Mouse (Mus musculus): ENCODE results near the gene Rffl.
"Not testable (repeated sequence)": the region's sequence is repeated elsewhere in the genome, so short reads cannot be mapped to it uniquely, and the experiment has no call there.

Rffl gene

GRCm38 (mm10) chr11:82845415-82846078, 25.5 kb downstream of the Rffl start:
- DNase-seq (ENCODE audit: low spot score in 2 of 2) = peak; percentile 64 to 81

- no peak for DNase-seq (ENCODE audit: low spot score in 2 of 2)
These were observed 26.1 kb downstream of the Rffl start for GRCm38 (mm10) chr11:82844771-82845414.

GRCm38 (mm10) chr11:82838511-82838910, 32.5 kb downstream of the Rffl start:
- DNase-seq (ENCODE audit: low spot score in 2 of 2) = no peak

- no peak for DNase-seq (ENCODE audit: low spot score in 2 of 2)
These were observed 33.2 kb downstream of the Rffl start for GRCm38 (mm10) chr11:82837848-82838247.

GRCm38 (mm10) chr11:82837192-82837591, 33.8 kb downstream of the Rffl start:
- DNase-seq (ENCODE audit: low spot score in 2 of 2) = no peak

GRCm38 (mm10) chr11:82835616-82836432, 35.2 kb downstream of the Rffl start:
- DNase-seq (ENCODE audit: low spot score in 2 of 2) = no peak

- not testable (repeated sequence) for DNase-seq (ENCODE audit: low spot score in 2 of 2)
These were observed 36.7 kb downstream of the Rffl start for GRCm38 (mm10) chr11:82834359-82834758.

- no peak for DNase-seq (ENCODE audit: low spot score in 2 of 2)
These were observed 37.1 kb downstream of the Rffl start for GRCm38 (mm10) chr11:82833929-82834328.

- DNase-seq (ENCODE audit: low spot score in 2 of 2) = not testable (repeated sequence)
These were observed 38.6 kb downstream of the Rffl start for GRCm38 (mm10) chr11:82832402-82832801.

GRCm38 (mm10) chr11:82831008-82831893, 39.8 kb downstream of the Rffl start:
- DNase-seq (ENCODE audit: low spot score in 2 of 2) = no peak

- DNase-seq (ENCODE audit: low spot score in 2 of 2) = no peak
These were observed 44.2 kb downstream of the Rffl start for GRCm38 (mm10) chr11:82826818-82827217.

- no peak for DNase-seq (ENCODE audit: low spot score in 2 of 2)
These were observed 50.1 kb downstream of the Rffl start for GRCm38 (mm10) chr11:82820788-82821456.

GRCm38 (mm10) chr11:82819350-82819749, 51.7 kb downstream of the Rffl start:
- DNase-seq (ENCODE audit: low spot score in 2 of 2) = peak in 1 of 2 experiments; percentile 40

- no peak for DNase-seq (ENCODE audit: low spot score in 2 of 2)
These were observed 62.5 kb downstream of the Rffl start for GRCm38 (mm10) chr11:82808485-82808884.

- no peak for DNase-seq (ENCODE audit: low spot score in 2 of 2)
These were observed 63.6 kb downstream of the Rffl start for GRCm38 (mm10) chr11:82807370-82807769.

GRCm38 (mm10) chr11:82806656-82807055, 64.4 kb downstream of the Rffl start:
- no peak for DNase-seq (ENCODE audit: low spot score in 2 of 2)

GRCm38 (mm10) chr11:82783453-82783852, 87.6 kb downstream of the Rffl start:
- no peak for DNase-seq (ENCODE audit: low spot score in 2 of 2)

- no peak for DNase-seq (ENCODE audit: low spot score in 2 of 2)
These were observed 88.8 kb downstream of the Rffl start for GRCm38 (mm10) chr11:82782197-82782596.

GRCm38 (mm10) chr11:82780983-82781903, 89.8 kb downstream of the Rffl start, which contains the start of gene Lig3:
TSS of gene Lig3 (plus strand) at chr11:82781108.
- DNase-seq (ENCODE audit: low spot score in 2 of 2) = peak; percentile 93

GRCm38 (mm10) chr11:82780134-82780533, 90.9 kb downstream of the Rffl start:
- no peak for DNase-seq (ENCODE audit: low spot score in 2 of 2)

Measured in urinary bladder, postnatal 36 days (tissue).